Mouse (Mus musculus) T-helper 17 cell (primary cell): Measurements from ENCODE around the gene Elavl3.

Source experiments
- in situ Hi-C, 2 experiments: fragments of 300-600 bp; cut with MboI, MseI; formaldehyde crosslinking; loops; 1 replicate in 1 of 2; 2 replicates in 1 of 2; pipeline ENCODE4 v1.15.1; 2025; ENCODE audit warnings: high pct_unique_total_duplicates in 2 of 2

The Elavl3 gene

GRCm38 (mm10) chr9:22004546-22004945 lies 47.3 kb downstream of the Elavl3 start:
- in situ Hi-C loops: no loop called here

GRCm38 (mm10) chr9:22003163-22003554 lies 48.7 kb downstream of the Elavl3 start:
- in situ Hi-C loops: no loop called here

- in situ Hi-C loops: no loop called here
Measured at GRCm38 (mm10) chr9:22002194-22003162, 49.3 kb downstream of the Elavl3 start, which contains the start of the genes Ccdc151 and Prkcsh. Ccdc151 (minus strand) TSS chr9:22002634. Prkcsh (plus strand) TSS chr9:22002806.

- in situ Hi-C loops: no loop called here
Measured at GRCm38 (mm10) chr9:22001633-22002032, 50.2 kb downstream of the Elavl3 start.

- in situ Hi-C loops: no loop called here
Measured at GRCm38 (mm10) chr9:22000296-22000695, 51.5 kb downstream of the Elavl3 start.

- in situ Hi-C loops: no loop called here
Measured at GRCm38 (mm10) chr9:21996178-21996867, 55.5 kb downstream of the Elavl3 start.

GRCm38 (mm10) chr9:21992227-21992626 lies 59.6 kb downstream of the Elavl3 start:
- in situ Hi-C loops: no loop called here

- in situ Hi-C loops: no loop called here
Measured at GRCm38 (mm10) chr9:21989230-21990110, 62.4 kb downstream of the Elavl3 start, which contains the start of gene Rgl3. Rgl3 (minus strand) TSS chr9:21989446.

- in situ Hi-C loops: no loop called here
Measured at GRCm38 (mm10) chr9:21988421-21989101, 63.3 kb downstream of the Elavl3 start.

- in situ Hi-C loops: no loop called here
Measured at GRCm38 (mm10) chr9:21987592-21988342, 64.1 kb downstream of the Elavl3 start.

GRCm38 (mm10) chr9:21983911-21984310 lies 67.9 kb downstream of the Elavl3 start:
- in situ Hi-C loops: no loop called here

GRCm38 (mm10) chr9:21978398-21979128 lies 73.3 kb downstream of the Elavl3 start:
- in situ Hi-C loops: loop anchor here in 1 of 2 experiments (5.0 kb wide), 1 partner anchor 84 kb away; no protein-coding TSS in a partner anchor

GRCm38 (mm10) chr9:21977972-21978371 lies 73.9 kb downstream of the Elavl3 start:
- in situ Hi-C loops: loop anchor here in 1 of 2 experiments (5.0 kb wide), 1 partner anchor 84 kb away; no protein-coding TSS in a partner anchor

- in situ Hi-C loops: loop anchor here in 1 of 2 experiments (5.0 kb wide), 1 partner anchor 85 kb away; no protein-coding TSS in a partner anchor
Measured at GRCm38 (mm10) chr9:21977331-21977730, 74.5 kb downstream of the Elavl3 start.

- in situ Hi-C loops: loop anchor here in 1 of 2 experiments (5.0 kb wide), 1 partner anchor 86 kb away; no protein-coding TSS in a partner anchor
Measured at GRCm38 (mm10) chr9:21976626-21977175, 75.1 kb downstream of the Elavl3 start.

- in situ Hi-C loops: no loop called here
Measured at GRCm38 (mm10) chr9:21969304-21969703, 82.5 kb downstream of the Elavl3 start.

- in situ Hi-C loops: no loop called here
Measured at GRCm38 (mm10) chr9:21968883-21969282, 82.9 kb downstream of the Elavl3 start.
